Mouse (Mus musculus): Measurements from ENCODE around the gene Dap3. TPM values are rescaled to one million over a fixed set of nuclear protein-coding genes. Genes with fewer than 3 reads are reported as not detected.

Dap3 gene
- total and polyA plus RNA-seq, 3 experiments: 192 to 293 TPM; not detected in 1

DNA sequence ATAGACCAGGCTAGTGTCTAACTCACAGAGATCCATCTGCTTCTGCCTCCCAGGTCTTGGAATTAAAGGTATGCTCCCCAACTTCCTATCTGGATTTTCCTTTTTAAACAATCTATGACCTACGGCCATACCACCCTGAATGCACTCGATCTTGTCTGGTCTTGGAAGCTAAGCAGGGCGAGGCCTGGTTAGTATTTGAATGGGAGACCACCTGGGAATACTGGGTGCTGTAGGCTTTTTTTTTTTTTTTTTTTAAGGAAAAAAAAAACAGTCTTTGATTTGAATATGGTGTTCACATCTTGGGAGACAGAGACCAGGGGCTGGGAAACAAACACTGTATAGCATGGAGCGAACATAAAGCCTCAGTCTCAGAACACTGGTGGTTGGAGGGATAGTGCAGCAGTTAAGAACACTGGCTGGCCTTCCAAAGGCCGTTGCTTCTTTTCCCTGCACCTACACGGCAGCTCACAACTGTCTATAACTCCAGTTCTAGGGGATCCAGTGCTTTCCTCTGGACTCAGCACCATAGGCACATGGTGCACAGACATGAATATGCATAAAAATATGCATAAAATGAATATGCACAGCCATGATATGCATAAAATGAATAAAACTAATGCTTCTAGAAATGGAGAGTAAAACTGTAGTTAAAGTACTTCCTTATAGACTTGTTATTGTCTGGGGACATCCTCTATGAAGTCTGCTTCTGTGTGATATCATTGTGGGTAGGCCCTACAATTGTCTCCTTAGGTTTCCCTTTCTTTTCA is 44.4 kb downstream of the Dap3 start:
- H3K4me1 ChIP-seq (ENCODE audit: control insufficient read depth in 1 of 2, insufficient read depth in 2 of 2, low read length in 2 of 2): no peaks in the 10 kb centered on the region
- H3K9ac ChIP-seq (ENCODE audit: control insufficient read depth, low read depth, low read length, poor library complexity, severe bottlenecking): no peak overlapping the region
- no peak overlapping the region for H3K4me3 ChIP-seq (ENCODE audit: control insufficient read depth in 1 of 2, insufficient read depth in 1 of 2, low read depth in 2 of 2, low read length in 2 of 2)
- H3K36me3 ChIP-seq (ENCODE audit: control insufficient read depth in 1 of 2, insufficient read depth in 2 of 2, low read length in 2 of 2): peaks cover 0 to 25% of the 10 kb centered on the region in 2 experiments; a peak in 2 of 4 replicates
- H3K27ac ChIP-seq (ENCODE audit: control insufficient read depth, low read depth, low read length): no peak overlapping the region
- no peaks in the 10 kb centered on the region for H3K27me3 ChIP-seq (ENCODE audit: control insufficient read depth in 1 of 2, insufficient read depth in 2 of 2, low read length in 2 of 2)
- H3K9me3 ChIP-seq (replicated peaks; ENCODE audit: insufficient read depth, low read length): no peaks in the 10 kb centered on the region
- TF ChIP-seq MYB (IDR thresholded peaks at IDR 0.05; ENCODE audit: low read depth, low read length) (peak; percentile 82), SMC3 (IDR thresholded peaks at IDR 0.05; ENCODE audit: low read depth, low read length) (peak; percentile 5; the same call in 1 of the 2 replicates), MAZ (IDR thresholded peaks at IDR 0.05; ENCODE audit: low read depth, low read length) (no peak), ZKSCAN1 (IDR thresholded peaks at IDR 0.05; ENCODE audit: low read depth, low read length) (no peak), MAFK (IDR thresholded peaks at IDR 0.05; ENCODE audit: borderline replicate concordance, low read depth, low read length) (no peak), MXI1 (IDR thresholded peaks at IDR 0.05; ENCODE audit: low read depth, low read length) (no peak), ZNF384 (IDR thresholded peaks at IDR 0.05; ENCODE audit: low read depth, low read length) (peak; percentile 54; the same call in 1 of the 2 replicates), TBP (IDR thresholded peaks at IDR 0.05; ENCODE audit: low read depth, low read length) (peak; percentile 25; the same call in 1 of the 2 replicates), MEF2A (IDR thresholded peaks at IDR 0.05; ENCODE audit: extremely low read depth, insufficient replicate concordance, low read depth, low read length, poor library complexity, severe bottlenecking) (no peak), NRF1 (IDR thresholded peaks at IDR 0.05; ENCODE audit: insufficient read depth, low read depth, low read length, poor library complexity, severe bottlenecking) (no peak), RAD21 (IDR thresholded peaks at IDR 0.05; ENCODE audit: low read depth, low read length) (no peak), POLR2AphosphoS5 (IDR thresholded peaks at IDR 0.05; ENCODE audit: borderline replicate concordance, low read depth, low read length) (no peak), POLR2A (IDR thresholded peaks at IDR 0.05; ENCODE audit: control insufficient read depth in 1 of 2, insufficient read depth in 1 of 2, low read depth in 1 of 2, low read length in 2 of 2, poor library complexity in 1 of 2) (no peak), RCOR1 (IDR thresholded peaks at IDR 0.05; ENCODE audit: low read depth, low read length) (no peak), E2F4 (IDR thresholded peaks at IDR 0.05; ENCODE audit: borderline replicate concordance, low read depth, low read length) (no peak), CHD2 (IDR thresholded peaks at IDR 0.05; ENCODE audit: low read length) (no peak), GATA1 (IDR thresholded peaks at IDR 0.05; ENCODE audit: low read depth, low read length) (no peak), HCFC1 (IDR thresholded peaks at IDR 0.05; ENCODE audit: low read depth, low read length) (no peak), NELFE (IDR thresholded peaks at IDR 0.05; ENCODE audit: low read depth, low read length) (no peak), GABPA (IDR thresholded peaks at IDR 0.05; ENCODE audit: low read depth, low read length) (no peak), TCF12 (IDR thresholded peaks at IDR 0.05; ENCODE audit: low read depth, low read length) (no peak), ZMIZ1 (IDR thresholded peaks at IDR 0.05; ENCODE audit: low read depth, low read length) (no peak), SIN3A (IDR thresholded peaks at IDR 0.05; ENCODE audit: low read length) (no peak), JUND (IDR thresholded peaks at IDR 0.05; ENCODE audit: low read depth, low read length) (no peak), KAT2A (conservative IDR thresholded peaks at IDR 0.05; ENCODE audit: low read depth, low read length) (no peak), CHD1 (IDR thresholded peaks at IDR 0.05; ENCODE audit: low read depth, low read length) (no peak), MAX (IDR thresholded peaks at IDR 0.05; ENCODE audit: low read length) (no peak), CTCF (IDR thresholded peaks at IDR 0.05 in 2 of 3, conservative IDR thresholded peaks at IDR 0.05 in 1 of 3; ENCODE audit: control insufficient read depth in 1 of 3, insufficient read depth in 1 of 3, low read depth in 2 of 3, low read length in 3 of 3, poor library complexity in 1 of 3, severe bottlenecking in 1 of 3) (no peak)
- no peaks in the 10 kb centered on the region for H3K79me2 ChIP-seq (ENCODE audit: control insufficient read depth, insufficient read depth, low read length, poor library complexity)
- peak; percentile 8 for DNase-seq (ENCODE audit: low read depth, low spot score)
